Comparison of ENCODE assay signal across 9 mouse cellular contexts in genomic region chr5:115415111-115416085, GRCm38 (mm10). TPM values are rescaled to one million over a fixed set of nuclear protein-coding genes. Genes with fewer than 3 reads are reported as not detected.
A peak's percentile ranks its signal among the peaks of the same experiment; 100 is the strongest.
DNase-seq lines count a peak whose midpoint lies in the region; ATAC-seq lines count a peak whose summit lies in the region.
"Had no signal": no experiment of that assay in that cellular context is flagged by ENCODE, and none has a peak within 500 bp of the region (broad histone marks: within the 10 kb centered on the region; RNA-seq: fewer than 3 reads in every experiment).

No protein-coding gene starts in this region.

- ATAC-seq in lung, embryonic 16.5 days (ENCODE audit: low read depth) = peak; percentile 17; the same call in 1 of the 2 replicates
- ATAC-seq in embryonic facial prominence, embryonic 12.5 days (ENCODE audit: insufficient number of reproducible peaks, insufficient read depth, low FRiP score, low TSS enrichment) = no peak
- no peak for ATAC-seq in limb, embryonic 12.5 days (ENCODE audit: insufficient number of reproducible peaks, insufficient read depth, low FRiP score, low TSS enrichment, low read depth)
- no peak for ATAC-seq in granulocyte monocyte progenitor cell, adult 5-6 weeks (replicated peaks; ENCODE audit: poor library complexity, severe bottlenecking)

- peak overlapping the region; percentile 37 for H3K4me3 ChIP-seq in lung, embryonic 16.5 days (ENCODE audit: low read length)
- peak overlapping the region; percentile 19 for H3K4me3 ChIP-seq in embryonic facial prominence, embryonic 12.5 days
- H3K4me3 ChIP-seq in limb, embryonic 12.5 days (replicated peaks) = 0 out of 2 replicates have a peak overlapping the region, but pooled peaks have one; percentile 1

- H3K4me1 ChIP-seq in lung, embryonic 16.5 days (replicated peaks; ENCODE audit: control insufficient read depth, insufficient read depth, low read length) = 0 out of 2 replicates have a peak, but pooled peaks cover 2% of the 10 kb centered on the region
- H3K4me1 ChIP-seq in embryonic facial prominence, embryonic 12.5 days = peaks cover 7% of the 10 kb centered on the region
- H3K4me1 ChIP-seq in limb, embryonic 12.5 days (replicated peaks) = peaks cover 3% of the 10 kb centered on the region; the same call in 1 of the 2 replicates

- H3K27ac ChIP-seq in lung, embryonic 16.5 days (ENCODE audit: low read length) = no peak overlapping the region
- H3K27ac ChIP-seq in embryonic facial prominence, embryonic 12.5 days = no peak overlapping the region
- no peak overlapping the region for H3K27ac ChIP-seq in limb, embryonic 12.5 days

- DNase-seq in lung, postnatal 4 days = no peak
- peak; percentile 41 for DNase-seq in thymus, postnatal 0 days (ENCODE audit: low spot score)
- no peak for DNase-seq in right cerebral cortex, adult 18-20 months
- no peak for DNase-seq in layer of hippocampus, postnatal 25 days (ENCODE audit: extremely low spot score in 1 of 2, low spot score in 1 of 2)

- H3K9ac ChIP-seq in lung, embryonic 16.5 days (ENCODE audit: low read length) = peak overlapping the region; percentile 52
- no peak overlapping the region for H3K9ac ChIP-seq in embryonic facial prominence, embryonic 12.5 days
- no peak overlapping the region for H3K9ac ChIP-seq in limb, embryonic 12.5 days (replicated peaks)

- peak overlapping the region; percentile 54 for H3K4me2 ChIP-seq in lung, embryonic 16.5 days (ENCODE audit: low read depth, low read length)
- H3K4me2 ChIP-seq in embryonic facial prominence, embryonic 12.5 days (replicated peaks) = peak overlapping the region; percentile 39
- peak overlapping the region; percentile 42 for H3K4me2 ChIP-seq in limb, embryonic 12.5 days

- no peaks in the 10 kb centered on the region for H3K27me3 ChIP-seq in lung, embryonic 16.5 days (ENCODE audit: control insufficient read depth, insufficient read depth, low read depth, low read length)
- no peaks in the 10 kb centered on the region for H3K27me3 ChIP-seq in embryonic facial prominence, embryonic 12.5 days
- no peaks in the 10 kb centered on the region for H3K27me3 ChIP-seq in limb, embryonic 12.5 days

- H3K36me3 ChIP-seq in lung, embryonic 16.5 days (ENCODE audit: control insufficient read depth, insufficient read depth, low read length) = no peaks in the 10 kb centered on the region
- no peaks in the 10 kb centered on the region for H3K36me3 ChIP-seq in embryonic facial prominence, embryonic 12.5 days
- H3K36me3 ChIP-seq in limb, embryonic 12.5 days = no peaks in the 10 kb centered on the region

- H3K9me3 ChIP-seq in lung, embryonic 16.5 days (ENCODE audit: control insufficient read depth, low read length) = no peaks in the 10 kb centered on the region
- H3K9me3 ChIP-seq in embryonic facial prominence, embryonic 12.5 days = no peaks in the 10 kb centered on the region
- peaks cover 12% of the 10 kb centered on the region; the same call in 1 of the 2 replicates for H3K9me3 ChIP-seq in limb, embryonic 12.5 days

- WGBS in lung, embryonic 16.5 days = 42% methylated on average over 24 of the region's 24 CpGs
- WGBS in embryonic facial prominence, embryonic 12.5 days = 50% methylated on average over 24 of the region's 24 CpGs
- 60% methylated on average over 24 of the region's 24 CpGs for WGBS in limb, embryonic 12.5 days

RNA-seq across cellular contexts. Expression of gene Msi1, which starts 14.0 kb away (rescaled TPM):
- 3.9 and 6.0 TPM in 2 replicates for polyA plus RNA-seq in lung, embryonic 16.5 days (2015; fragmentation: Nextera tagmentation; extraction: Ambion mirVana)
- 38.7 and 40.2 TPM in 2 replicates for polyA plus RNA-seq in embryonic facial prominence, embryonic 12.5 days (2016; fragmentation: Nextera tagmentation; extraction: Ambion mirVana)
- polyA plus RNA-seq in limb, embryonic 12.5 days (2016; fragmentation: Nextera tagmentation; extraction: Ambion mirVana) = 29.4 and 29.5 TPM in 2 replicates
- 2.2 TPM in 2 replicates for polyA plus RNA-seq in thymus, postnatal 0 days (2015; fragmentation: Nextera tagmentation; extraction: Ambion mirVana)
- not detected in 2 replicates for total RNA-seq in granulocyte monocyte progenitor cell, adult 5-6 weeks (2014; fragmentation: Nextera tagmentation)
- total RNA-seq in granulocyte monocyte progenitor cell, adult 5-6 weeks (2017) = not detected in 2 replicates
- 10 to 100 TPM; 52.5 to 57.1 TPM for total RNA-seq in layer of hippocampus, postnatal 25 days (2021)

RNA-seq across cellular contexts. Expression of gene Pla2g1b, which starts 50.7 kb away (rescaled TPM):
- polyA plus RNA-seq in lung, embryonic 16.5 days (2015; fragmentation: Nextera tagmentation; extraction: Ambion mirVana) = 9.7 and 9.8 TPM in 2 replicates
- not detected in 2 replicates for polyA plus RNA-seq in embryonic facial prominence, embryonic 12.5 days (2016; fragmentation: Nextera tagmentation; extraction: Ambion mirVana)
- not detected in 2 replicates for polyA plus RNA-seq in limb, embryonic 12.5 days (2016; fragmentation: Nextera tagmentation; extraction: Ambion mirVana)
- 0.99 TPM in 2 replicates for polyA plus RNA-seq in thymus, postnatal 0 days (2015; fragmentation: Nextera tagmentation; extraction: Ambion mirVana)
- total RNA-seq in granulocyte monocyte progenitor cell, adult 5-6 weeks (2014; fragmentation: Nextera tagmentation) = not detected in 2 replicates
- not detected in 2 replicates for total RNA-seq in granulocyte monocyte progenitor cell, adult 5-6 weeks (2017)
- total RNA-seq in layer of hippocampus, postnatal 25 days (2021) = not detected
- total RNA-seq: left cerebral cortex, postnatal 10 days had no signal
